Mouse (Mus musculus): ENCODE data around the gene Fgfr2. TPM values are rescaled to one million over a fixed set of nuclear protein-coding genes. Genes with fewer than 3 reads are reported as not detected.
"Not testable (repeated sequence)": the region's sequence is repeated elsewhere in the genome, so short reads cannot be mapped to it uniquely, and the experiment has no call there.

The Fgfr2 gene
- total RNA-seq, 2 experiments from 2014 or later = 35.8 to 40.8 TPM

GRCm38 (mm10) chr7:131437051-131437450, 1686.1 kb downstream of the Fgfr2 start:
- intact Hi-C loops (cut with DNase I) = loop anchor here (10.0 kb wide), 1 partner anchor 98 kb away; no protein-coding TSS in a partner anchor
- DNase-seq = no peak

GRCm38 (mm10) chr7:131434276-131434675, 1688.9 kb downstream of the Fgfr2 start:
- intact Hi-C loops (cut with DNase I) = loop anchor here (2.0 to 10.0 kb wide), 2 partner anchors 101 to 445 kb away; no protein-coding TSS in a partner anchor
- no peak for DNase-seq

GRCm38 (mm10) chr7:131432244-131432643, 1690.9 kb downstream of the Fgfr2 start:
- intact Hi-C loops (cut with DNase I) = loop anchor here (10.0 kb wide), 1 partner anchor 103 kb away; no protein-coding TSS in a partner anchor
- peak; percentile 41 for DNase-seq

GRCm38 (mm10) chr7:131427331-131427730, 1695.8 kb downstream of the Fgfr2 start:
- intact Hi-C loops (cut with DNase I) = no loop called here
- DNase-seq = no peak

- DNase-seq = no peak
- intact Hi-C loops (cut with DNase I) = no loop called here
These were observed 1698.2 kb downstream of the Fgfr2 start for GRCm38 (mm10) chr7:131424912-131425311.

- intact Hi-C loops (cut with DNase I) = no loop called here
These were observed 1705.5 kb downstream of the Fgfr2 start for GRCm38 (mm10) chr7:131417605-131418004.

GRCm38 (mm10) chr7:131416742-131417141, 1706.4 kb downstream of the Fgfr2 start:
- intact Hi-C loops (cut with DNase I); DNase-seq: not testable (repeated sequence)

More at GRCm38 (mm10) chr7:131417605-131418004, 1705.5 kb downstream of the Fgfr2 start:
- DNase-seq = no peak

GRCm38 (mm10) chr7:131411941-131412270, 1711.2 kb downstream of the Fgfr2 start:
- no peak for DNase-seq
- intact Hi-C loops (cut with DNase I) = no loop called here

GRCm38 (mm10) chr7:131411221-131411940, 1711.8 kb downstream of the Fgfr2 start:
- intact Hi-C loops (cut with DNase I) = no loop called here
- DNase-seq = no peak

- intact Hi-C loops (cut with DNase I) = no loop called here
These were observed 1712.6 kb downstream of the Fgfr2 start, which contains the start of the genes Ikzf5 and Acadsb for GRCm38 (mm10) chr7:131410416-131411058. TSS of gene Ikzf5 (minus strand) at chr7:131410521. TSS of gene Acadsb (plus strand) at chr7:131410601.

GRCm38 (mm10) chr7:131409988-131410385, 1713.2 kb downstream of the Fgfr2 start:
- intact Hi-C loops (cut with DNase I) = no loop called here

More at GRCm38 (mm10) chr7:131410416-131411058, 1712.6 kb downstream of the Fgfr2 start, which contains the start of the genes Ikzf5 and Acadsb:
- peak; percentile 99 for DNase-seq

GRCm38 (mm10) chr7:131409321-131409987, 1713.7 kb downstream of the Fgfr2 start:
- intact Hi-C loops (cut with DNase I) = no loop called here
- DNase-seq = no peak

More at GRCm38 (mm10) chr7:131409988-131410385, 1713.2 kb downstream of the Fgfr2 start:
- DNase-seq = no peak

- intact Hi-C loops (cut with DNase I) = not testable (repeated sequence)
These were observed 1731.4 kb downstream of the Fgfr2 start for GRCm38 (mm10) chr7:131391761-131392160.

GRCm38 (mm10) chr7:131371880-131372651, 1751.1 kb downstream of the Fgfr2 start:
- intact Hi-C loops (cut with DNase I) = no loop called here
- DNase-seq = no peak

More at GRCm38 (mm10) chr7:131391761-131392160, 1731.4 kb downstream of the Fgfr2 start:
- not testable (repeated sequence) for DNase-seq

GRCm38 (mm10) chr7:131371470-131371860, 1751.7 kb downstream of the Fgfr2 start:
- no peak for DNase-seq
- intact Hi-C loops (cut with DNase I) = no loop called here

GRCm38 (mm10) chr7:131370648-131371469, 1752.3 kb downstream of the Fgfr2 start, which contains the start of gene Pstk:
TSS of gene Pstk (plus strand) at chr7:131371141.
- peak; percentile 89 for DNase-seq
- intact Hi-C loops (cut with DNase I) = no loop called here

GRCm38 (mm10) chr7:131364131-131364530, 1759.0 kb downstream of the Fgfr2 start:
- no peak for DNase-seq
- intact Hi-C loops (cut with DNase I) = no loop called here

GRCm38 (mm10) chr7:131362615-131363300, 1760.4 kb downstream of the Fgfr2 start, which contains the start of gene 2310057M21Rik:
TSS of gene 2310057M21Rik (minus strand) at chr7:131362759.
- DNase-seq = peak; percentile 97
- intact Hi-C loops (cut with DNase I) = no loop called here

- intact Hi-C loops (cut with DNase I) = no loop called here
- no peak for DNase-seq
These were observed 1760.9 kb downstream of the Fgfr2 start for GRCm38 (mm10) chr7:131362269-131362614.

Data from left cerebral cortex, postnatal 4 days (tissue).